Comparison of ENCODE assay signal across 28 mouse cellular contexts in the genomic region with DNA sequence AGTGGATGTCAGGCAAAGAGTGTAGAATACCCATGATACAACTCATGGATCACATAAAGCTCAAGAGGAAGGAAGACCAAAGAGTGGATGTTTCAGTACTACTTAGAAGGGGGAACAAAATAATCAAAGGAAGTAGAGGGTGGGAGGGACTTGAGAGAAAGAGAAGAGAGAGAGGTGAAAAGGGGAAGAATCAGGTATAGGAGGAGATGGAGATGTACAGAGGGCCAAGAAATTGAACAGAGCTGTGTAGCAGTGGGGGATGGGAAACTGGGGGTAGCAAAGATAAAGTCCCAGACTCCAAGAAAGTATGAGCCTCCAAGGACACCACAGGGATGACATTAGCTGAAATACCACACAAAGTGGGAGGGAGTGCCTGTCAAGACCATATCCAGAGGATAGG.
"Had no signal": no experiment of that assay in that cellular context is flagged by ENCODE, and none has a peak within 500 bp of the region (broad histone marks: within the 10 kb centered on the region; RNA-seq: fewer than 3 reads in every experiment).

No protein-coding gene starts in this region.

- DNase-seq: cerebellum, adult 18-20 months; cerebellum, adult 2 months; cerebellum, adult 8-10 months; cerebellum, adult 9-10 months; cerebellum, adult 9-11 months; cerebellum, postnatal 10 days; cerebellum, postnatal 14 days; cerebellum, postnatal 25 days; cerebellum, postnatal 36 days; embryo, embryonic 11 days; forebrain, postnatal 0 days; gastrocnemius, adult 2 months; gastrocnemius, postnatal 10 days; gastrocnemius, postnatal 14 days; gastrocnemius, postnatal 25 days; gastrocnemius, postnatal 36 days; heart, adult 11 months; heart, adult 18-20 months; heart, adult 2 months had no signal

- H3K36me3 ChIP-seq: embryonic facial prominence, embryonic 10.5 days; embryonic facial prominence, embryonic 12.5 days; embryonic facial prominence, embryonic 13.5 days; embryonic facial prominence, embryonic 15.5 days; forebrain, embryonic 10.5 days; forebrain, embryonic 12.5 days; forebrain, embryonic 15.5 days had no signal

- H3K4me1 ChIP-seq: embryonic facial prominence, embryonic 10.5 days; embryonic facial prominence, embryonic 12.5 days; embryonic facial prominence, embryonic 13.5 days; embryonic facial prominence, embryonic 15.5 days; forebrain, embryonic 12.5 days had no signal

- H3K27me3 ChIP-seq: embryonic facial prominence, embryonic 12.5 days; embryonic facial prominence, embryonic 13.5 days; embryonic facial prominence, embryonic 15.5 days; forebrain, embryonic 12.5 days; forebrain, embryonic 13.5 days; forebrain, embryonic 15.5 days had no signal

- H3K9me3 ChIP-seq: embryonic facial prominence, embryonic 10.5 days; embryonic facial prominence, embryonic 12.5 days; embryonic facial prominence, embryonic 13.5 days; embryonic facial prominence, embryonic 15.5 days; forebrain, embryonic 10.5 days; forebrain, embryonic 12.5 days; forebrain, embryonic 13.5 days; forebrain, embryonic 15.5 days had no signal

- H3K4me2 ChIP-seq: embryonic facial prominence, embryonic 12.5 days; embryonic facial prominence, embryonic 13.5 days; embryonic facial prominence, embryonic 15.5 days; forebrain, embryonic 12.5 days; forebrain, embryonic 13.5 days; forebrain, embryonic 15.5 days had no signal

- H3K27ac ChIP-seq: embryonic facial prominence, embryonic 10.5 days; embryonic facial prominence, embryonic 12.5 days; embryonic facial prominence, embryonic 13.5 days; embryonic facial prominence, embryonic 15.5 days; forebrain, embryonic 10.5 days; forebrain, embryonic 12.5 days; forebrain, embryonic 13.5 days; forebrain, embryonic 15.5 days; gastrocnemius, adult 2 months; heart, adult 2 months had no signal

- H3K9ac ChIP-seq: embryonic facial prominence, embryonic 12.5 days; embryonic facial prominence, embryonic 13.5 days; embryonic facial prominence, embryonic 15.5 days; forebrain, embryonic 12.5 days; forebrain, embryonic 13.5 days; forebrain, embryonic 15.5 days; forebrain, postnatal 0 days had no signal

- H3K4me3 ChIP-seq: embryonic facial prominence, embryonic 10.5 days; embryonic facial prominence, embryonic 12.5 days; embryonic facial prominence, embryonic 13.5 days; embryonic facial prominence, embryonic 15.5 days; erythroblast, embryonic 14.5 days; forebrain, embryonic 10.5 days; forebrain, embryonic 12.5 days; forebrain, embryonic 13.5 days; forebrain, embryonic 15.5 days; gastrocnemius, adult 2 months; heart, adult 2 months had no signal
